Mouse (Mus musculus) megakaryocyte, embryonic 14.5 days (primary cell): Measurements from ENCODE around the gene Smurf1. TPM values are rescaled to one million over a fixed set of nuclear protein-coding genes. Genes with fewer than 3 reads are reported as not detected.

ENCODE experiments used
- H3K27me3 ChIP-seq: replicated peaks from 2 replicates; pipeline ENCODE3; 2012; ENCODE audit warnings: inconsistent platforms
- H3K36me3 ChIP-seq: replicated peaks from 2 replicates; pipeline ENCODE3; 2012; ENCODE audit warnings: low read length, inconsistent platforms, mixed read lengths
- H3K4me1 ChIP-seq: 2 replicates; pipeline ENCODE4 v1.6.1; 2012; ENCODE audit warnings: inconsistent platforms
- H3K4me3 ChIP-seq: replicated peaks from 2 replicates; pipeline ENCODE3; 2012; ENCODE audit warnings: moderate library complexity, mild to moderate bottlenecking, inconsistent platforms
- H3K9me3 ChIP-seq: 2 replicates; pipeline ENCODE4 v1.6.1; 2012; ENCODE audit warnings: inconsistent platforms
- FLI1 ChIP-seq: IDR thresholded peaks from 2 replicates; pipeline ENCODE4 v1.6.1; 2012; ENCODE audit warnings: low read length, inconsistent platforms, mixed read lengths
- GATA1 ChIP-seq: IDR thresholded peaks from 3 replicates; pipeline ENCODE4 v1.6.1; 2012; ENCODE audit warnings: mixed read lengths, low read length, inconsistent platforms, borderline replicate concordance
- polyA plus RNA-seq: library from polyadenylated mRNA; stranded (reverse); fragments of >175 nt; gene quantifications from 2 replicates; pipeline ENCODE4 v1.2.3, GENCODE M21; 2012; ENCODE audit warnings: low replicate concordance; ENCODE audit not compliant: insufficient read depth

Smurf1 gene
- 3.2 and 3.6 TPM in 2 replicates for polyA plus RNA-seq

DNA sequence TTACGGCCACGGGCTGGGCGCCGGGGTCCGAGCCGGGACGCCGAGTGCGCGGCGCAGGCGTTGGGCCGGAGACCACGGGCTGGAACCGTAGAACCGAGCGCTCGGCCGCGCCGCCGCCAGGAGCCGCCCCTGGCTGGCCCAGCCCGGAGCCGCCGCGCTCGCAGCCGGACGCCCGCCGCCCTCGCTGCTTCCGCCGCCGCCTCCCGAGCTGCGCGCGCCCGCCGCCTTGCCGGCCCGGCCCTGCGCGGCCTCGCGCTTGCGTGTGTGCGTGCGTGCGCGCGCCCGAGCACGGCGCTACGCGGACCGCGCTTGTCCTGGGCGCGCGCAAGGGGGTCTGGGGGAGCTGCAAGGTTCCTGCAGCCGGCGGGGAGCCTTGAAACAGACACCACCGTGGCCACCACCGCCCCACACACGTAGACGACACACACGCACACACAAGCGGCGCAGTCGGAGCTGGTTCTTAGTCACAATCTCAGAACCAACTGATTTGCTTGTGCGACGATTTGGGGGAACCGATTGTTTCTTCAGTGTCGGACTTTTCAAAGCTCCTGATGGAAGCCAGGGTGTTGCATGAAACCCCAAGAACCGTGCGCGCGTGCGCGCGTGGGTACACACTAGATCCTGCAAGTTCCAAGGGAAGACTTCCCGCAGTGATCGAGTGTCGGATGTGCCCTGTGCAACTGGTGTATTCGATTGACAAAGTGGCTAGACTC is at the start of gene Smurf1:
Gene Smurf1 (minus strand): TSS at position 209 of the 713 bp plus-strand sequence.
- H3K4me3 ChIP-seq, result peak within 1 kb of the TSS; percentile 95

DNA sequence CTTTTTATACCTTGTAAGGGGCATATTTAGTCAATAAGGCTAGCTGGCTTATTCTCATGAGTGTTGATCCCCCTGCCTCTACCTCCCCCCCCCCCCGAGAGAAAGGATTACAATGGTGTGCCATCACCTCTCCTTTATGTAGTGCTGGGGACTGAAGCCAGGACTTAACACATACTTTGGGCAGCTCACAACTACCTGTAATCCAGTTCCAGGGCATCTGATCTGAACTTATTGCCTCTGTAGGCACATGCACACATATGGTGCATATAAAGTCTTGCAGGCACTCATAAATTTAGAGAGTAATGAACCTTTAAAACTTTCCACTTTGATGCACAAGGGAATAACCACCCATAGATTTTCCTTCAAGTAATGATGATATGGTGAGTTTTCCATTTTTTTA is 48.6 kb upstream of the Smurf1 start:
- no peaks in the 10 kb centered on the region for H3K4me1 ChIP-seq
- TF ChIP-seq FLI1 (no peak), GATA1 (no peak)

More for the DNA sequence above, at the start of gene Smurf1:
- Histone ChIP-seq H3K9me3 (no peaks in the 10 kb centered on the region), H3K27me3 (peaks cover 34% of the 10 kb centered on the region), H3K4me1 (peaks cover 40% of the 10 kb centered on the region), H3K36me3 (no peaks in the 10 kb centered on the region)
- no peak for TF ChIP-seq GATA1
- TF ChIP-seq FLI1, result no peak

DNA sequence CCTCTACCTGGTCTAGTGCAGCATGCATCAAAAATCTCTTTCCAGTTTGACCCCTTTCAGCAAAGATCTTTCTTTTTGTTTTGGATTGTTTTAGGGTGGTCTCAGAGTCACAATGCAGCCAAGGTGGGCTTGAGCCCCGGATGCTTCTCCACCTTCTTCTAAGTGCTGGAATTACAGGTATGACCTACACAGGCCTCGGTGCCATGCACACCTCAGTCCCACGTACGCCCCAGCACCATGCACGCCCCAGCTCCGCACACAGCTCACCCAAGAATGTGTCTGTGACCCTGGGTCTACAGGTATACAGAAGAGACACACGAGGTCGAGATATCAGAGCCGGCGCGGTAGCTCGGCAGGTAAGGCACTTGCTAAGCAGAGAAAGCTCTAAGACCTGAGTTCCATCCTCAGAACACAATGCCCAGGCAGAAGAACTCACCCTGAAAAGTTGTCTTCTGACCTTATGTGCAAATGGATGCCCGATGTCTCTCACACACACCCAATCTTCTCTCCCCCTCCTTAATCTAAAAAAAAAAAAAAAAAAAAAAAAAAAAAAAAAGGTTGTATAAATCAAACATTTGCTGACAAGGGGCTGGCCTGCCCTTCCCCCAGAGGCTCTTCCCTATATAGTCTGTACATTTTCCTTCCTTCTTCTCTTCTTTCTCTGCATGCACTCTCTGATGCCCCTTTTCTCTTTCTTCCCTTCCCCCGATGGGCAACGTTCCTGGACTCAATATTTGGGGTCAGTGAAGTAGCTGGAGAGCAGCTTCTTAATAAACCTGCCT is 43.4 kb upstream of the Smurf1 start:
- Histone ChIP-seq H3K27me3 (peaks cover 13% of the 10 kb centered on the region), H3K4me1 (peaks cover 6% of the 10 kb centered on the region; the same call in 1 of the 2 replicates), H3K4me3 (no peak overlapping the region), H3K36me3 (no peaks in the 10 kb centered on the region), H3K9me3 (no peaks in the 10 kb centered on the region)
- TF ChIP-seq GATA1, result no peak
- no peak for TF ChIP-seq FLI1

More for the DNA sequence above, 48.6 kb upstream of the Smurf1 start:
- Histone ChIP-seq H3K27me3 (peaks cover 10% of the 10 kb centered on the region), H3K9me3 (no peaks in the 10 kb centered on the region), H3K36me3 (no peaks in the 10 kb centered on the region), H3K4me3 (no peak overlapping the region)

DNA sequence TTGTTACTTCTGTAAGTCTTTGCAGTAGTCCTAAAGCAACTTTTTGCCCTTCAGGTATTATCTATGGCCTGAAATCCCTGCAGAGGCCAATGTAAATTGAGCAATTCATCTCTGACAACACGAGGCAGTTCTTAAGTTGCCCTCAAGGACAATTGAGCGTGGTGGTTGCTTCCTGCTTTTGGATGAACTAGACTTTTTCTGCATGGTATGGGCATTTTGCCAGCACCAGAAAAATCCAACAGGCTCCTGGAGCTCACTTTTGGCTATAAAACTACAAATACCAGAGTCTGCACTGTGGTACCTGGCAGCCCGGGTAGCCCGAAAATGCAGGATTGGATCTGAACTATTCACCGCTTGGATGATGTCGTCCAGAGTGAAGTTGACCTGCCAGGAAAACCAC is 39.9 kb upstream of the Smurf1 start:
- Histone ChIP-seq H3K9me3 (no peaks in the 10 kb centered on the region), H3K4me1 (peaks cover 6% of the 10 kb centered on the region; the same call in 1 of the 2 replicates), H3K36me3 (no peaks in the 10 kb centered on the region), H3K4me3 (no peak overlapping the region), H3K27me3 (peaks cover 11% of the 10 kb centered on the region)
- TF ChIP-seq GATA1, result no peak
- TF ChIP-seq FLI1, result no peak

DNA sequence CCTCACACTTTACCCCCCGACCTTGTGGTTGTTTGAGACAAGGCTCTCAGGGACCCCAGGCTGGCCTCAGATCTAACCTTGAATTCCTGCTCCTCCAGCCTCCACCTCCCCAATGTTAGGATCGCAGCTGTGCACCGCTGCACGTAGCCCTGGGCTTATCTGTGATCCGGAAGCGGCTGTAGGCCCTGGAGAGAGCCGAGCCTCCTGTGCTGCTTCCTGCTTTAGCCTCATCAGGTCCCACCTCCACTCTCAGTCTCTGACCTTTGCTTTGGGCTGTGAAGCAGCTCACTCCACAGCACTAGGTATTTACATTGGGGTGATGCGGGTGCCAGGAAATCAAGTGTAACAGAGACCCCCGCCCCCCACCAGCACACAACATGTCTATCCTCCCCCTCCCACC is 38.8 kb upstream of the Smurf1 start:
- no peaks in the 10 kb centered on the region for H3K36me3 ChIP-seq
- no peak overlapping the region for H3K4me3 ChIP-seq
- no peaks in the 10 kb centered on the region for H3K9me3 ChIP-seq
- no peak for TF ChIP-seq GATA1
- no peak for TF ChIP-seq FLI1
- H3K27me3 ChIP-seq, result peaks cover 9% of the 10 kb centered on the region
- H3K4me1 ChIP-seq, result peaks cover 6% of the 10 kb centered on the region; the same call in 1 of the 2 replicates

DNA sequence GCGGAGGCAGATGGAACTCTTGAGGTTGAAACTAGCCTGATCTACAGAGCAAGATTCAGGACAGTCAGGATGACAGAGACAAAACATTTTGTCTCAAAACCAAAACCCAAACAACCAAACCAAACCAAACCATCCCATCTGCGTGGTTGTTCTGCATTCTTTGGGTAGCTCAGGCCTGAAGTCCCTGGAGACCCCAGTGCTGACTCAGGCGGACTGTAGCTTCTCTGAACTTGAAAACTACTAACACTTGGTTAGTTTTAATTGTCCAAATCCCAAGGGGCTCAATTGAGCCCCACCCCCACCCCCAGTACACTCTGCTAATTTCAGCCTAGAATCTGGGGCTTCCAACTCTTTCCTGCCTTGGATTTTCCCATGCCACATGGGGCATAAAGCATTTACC is 37.7 kb upstream of the Smurf1 start:
- no peak for TF ChIP-seq GATA1
- no peak for TF ChIP-seq FLI1
- H3K27me3 ChIP-seq, result peaks cover 5% of the 10 kb centered on the region
- no peaks in the 10 kb centered on the region for H3K9me3 ChIP-seq
- H3K36me3 ChIP-seq, result no peaks in the 10 kb centered on the region
- H3K4me1 ChIP-seq, result peaks cover 6% of the 10 kb centered on the region; the same call in 1 of the 2 replicates
- H3K4me3 ChIP-seq, result no peak overlapping the region

DNA sequence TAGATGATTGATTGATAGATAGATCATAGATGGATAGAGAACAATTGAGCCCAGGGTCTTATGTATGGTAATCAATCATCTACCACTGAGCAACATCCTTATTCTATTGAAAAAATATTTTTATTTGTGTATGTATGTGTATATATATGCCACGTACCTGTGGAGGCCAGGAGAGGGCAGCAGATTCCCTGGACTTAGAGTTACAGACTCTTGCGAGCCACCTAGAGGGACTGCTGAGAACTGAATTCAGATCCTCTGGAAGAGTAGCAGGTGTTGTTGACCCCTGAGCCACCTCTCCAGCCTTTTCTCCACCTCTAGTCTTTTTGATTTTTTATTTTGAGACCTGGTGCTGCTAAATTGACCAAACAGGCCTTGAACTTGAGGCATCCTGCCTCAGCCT is 32.8 kb upstream of the Smurf1 start:
- Histone ChIP-seq H3K27me3 (peaks cover 8% of the 10 kb centered on the region), H3K4me3 (no peak overlapping the region), H3K4me1 (no peaks in the 10 kb centered on the region), H3K36me3 (no peaks in the 10 kb centered on the region), H3K9me3 (no peaks in the 10 kb centered on the region)
- TF ChIP-seq FLI1 (no peak), GATA1 (no peak)

DNA sequence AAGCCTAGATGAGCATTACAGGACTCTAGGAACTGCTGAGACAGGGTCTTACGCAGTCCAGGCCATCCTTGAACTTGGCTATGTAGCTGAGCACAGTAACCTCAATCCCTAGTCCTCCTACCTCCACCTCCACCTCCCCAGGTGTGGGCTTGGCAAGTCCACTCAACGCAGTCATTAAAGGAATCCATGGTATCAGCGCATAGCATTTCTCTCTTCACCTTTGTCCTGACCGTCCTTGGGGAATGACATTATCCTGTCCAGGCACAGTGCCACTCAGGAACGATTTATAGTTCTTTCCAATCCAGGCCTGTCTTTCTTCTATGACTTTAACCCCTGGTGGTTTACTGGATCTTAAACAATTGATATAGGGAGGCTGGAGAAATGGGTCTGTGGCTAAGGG is 24.8 kb upstream of the Smurf1 start:
- Histone ChIP-seq H3K4me3 (no peak overlapping the region), H3K4me1 (peaks cover 10% of the 10 kb centered on the region), H3K36me3 (no peaks in the 10 kb centered on the region), H3K27me3 (peaks cover 28% of the 10 kb centered on the region), H3K9me3 (peaks cover under 1% of the 10 kb centered on the region; the same call in 1 of the 2 replicates)
- no peak for TF ChIP-seq FLI1
- no peak for TF ChIP-seq GATA1

DNA sequence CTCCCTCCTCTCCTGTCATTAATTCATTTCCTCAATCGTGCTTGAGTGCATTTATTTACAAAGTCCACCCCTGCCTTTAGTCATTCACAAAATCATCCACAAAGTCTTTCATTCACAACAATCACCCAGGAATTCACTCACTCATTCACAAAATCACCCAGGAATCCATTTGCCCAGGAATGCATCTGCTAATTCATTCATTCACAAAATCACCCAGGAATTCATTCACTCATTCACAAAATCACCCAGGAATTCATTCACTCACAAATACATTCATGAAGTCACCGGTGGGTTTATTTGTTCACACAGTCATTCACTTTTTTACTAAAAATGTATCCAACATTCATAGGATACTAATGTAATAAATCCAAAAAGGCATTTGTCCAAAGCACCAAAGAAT is 24.4 kb upstream of the Smurf1 start:
- Histone ChIP-seq H3K27me3 (peaks cover 28% of the 10 kb centered on the region), H3K4me1 (peaks cover 10% of the 10 kb centered on the region), H3K36me3 (no peaks in the 10 kb centered on the region), H3K9me3 (peaks cover 4% of the 10 kb centered on the region), H3K4me3 (no peak overlapping the region)
- TF ChIP-seq FLI1, result no peak
- TF ChIP-seq GATA1, result no peak

DNA sequence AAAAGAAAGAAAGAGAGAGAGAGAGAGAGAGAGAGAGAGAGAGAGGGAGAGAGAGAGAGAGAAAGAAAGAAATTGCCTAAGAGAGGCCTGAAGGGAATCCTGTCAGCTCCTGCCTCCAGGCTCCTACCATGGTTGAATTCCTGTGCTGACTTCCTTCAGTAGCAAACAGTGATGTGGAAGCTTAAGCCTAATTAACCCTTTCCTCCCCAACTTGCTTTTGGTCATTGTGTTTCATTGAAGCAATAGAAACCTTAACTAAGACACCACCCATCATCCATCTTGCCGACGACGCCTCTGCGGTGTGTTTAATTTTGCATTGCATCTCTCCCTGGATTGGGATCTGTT is 23.4 kb upstream of the Smurf1 start:
- peaks cover 10% of the 10 kb centered on the region for H3K4me1 ChIP-seq
- H3K36me3 ChIP-seq, result no peaks in the 10 kb centered on the region
- peaks cover 12% of the 10 kb centered on the region for H3K9me3 ChIP-seq
- TF ChIP-seq FLI1, result no peak
- no peak for TF ChIP-seq GATA1
- no peak overlapping the region for H3K4me3 ChIP-seq
- peaks cover 28% of the 10 kb centered on the region for H3K27me3 ChIP-seq
